Mouse (Mus musculus): ENCODE data around the gene Slc25a31.

Slc25a31 gene

GRCm38 (mm10) chr3:40738381-40738912 is 29.8 kb downstream of the Slc25a31 start:
- no peak for DNase-seq (ENCODE audit: low read depth, low spot score)

DNA sequence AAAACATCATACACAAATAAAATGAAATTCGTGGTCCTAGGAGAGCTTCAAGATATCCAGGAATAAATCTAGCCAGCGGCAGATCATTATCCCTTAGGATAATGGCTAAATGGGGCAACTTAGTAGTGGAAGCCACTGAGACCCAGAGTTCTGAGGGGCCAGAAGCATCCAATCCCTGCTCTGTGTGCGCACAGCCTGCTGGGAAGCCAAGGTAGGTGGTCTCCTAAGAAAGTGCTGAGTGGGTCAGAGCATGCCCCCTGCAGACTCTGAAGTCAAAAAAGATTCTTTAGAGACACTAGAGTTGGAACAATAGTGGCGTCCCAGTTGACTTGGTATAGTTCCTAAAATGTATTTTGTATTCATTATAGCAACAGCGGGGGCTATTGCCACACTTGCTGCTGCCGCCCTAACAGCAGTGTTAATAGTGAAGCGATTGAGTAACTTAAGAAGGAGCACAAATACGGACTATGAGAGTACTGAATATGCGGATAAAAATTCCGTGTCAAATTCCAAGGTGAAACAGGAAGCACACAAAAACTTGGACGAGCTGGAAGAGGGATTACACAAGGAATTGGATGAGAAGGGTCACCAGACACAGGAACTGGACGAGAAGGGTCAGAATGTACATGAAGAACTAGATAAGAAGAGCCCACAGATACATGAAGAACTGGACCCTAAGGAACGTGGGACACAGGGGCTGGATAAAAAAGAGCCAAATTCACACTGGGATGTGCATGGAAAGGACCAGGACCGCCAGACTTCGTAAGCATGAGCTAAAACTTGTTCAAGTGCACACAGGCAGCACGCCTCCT is 35.6 kb downstream of the Slc25a31 start, which contains the start of gene Hspa4l:
Gene Hspa4l (plus strand): TSS at position 472 of the 812 bp plus-strand sequence.
- peak; percentile 38 for DNase-seq (ENCODE audit: low read depth, low spot score)

GRCm38 (mm10) chr3:40744836-40745660 is 36.4 kb downstream of the Slc25a31 start:
- DNase-seq (ENCODE audit: low read depth, low spot score): peak; percentile 84

GRCm38 (mm10) chr3:40745661-40746547 is 37.2 kb downstream of the Slc25a31 start:
- DNase-seq (ENCODE audit: low read depth, low spot score): peak; percentile 88

GRCm38 (mm10) chr3:40760746-40761145 is 52.1 kb downstream of the Slc25a31 start:
- DNase-seq (ENCODE audit: low read depth, low spot score): peak; percentile 35

- peak; percentile 93 for DNase-seq (ENCODE audit: low read depth, low spot score)
These were observed 52.7 kb downstream of the Slc25a31 start for GRCm38 (mm10) chr3:40761312-40761711.
